Mouse (Mus musculus): ENCODE measurements around the gene Bcap31. TPM values are rescaled to one million over a fixed set of nuclear protein-coding genes. Genes with fewer than 3 reads are reported as not detected.

Gene Bcap31
- polyA plus RNA-seq, 1 experiment from 2014 or later = 256 TPM

DNA sequence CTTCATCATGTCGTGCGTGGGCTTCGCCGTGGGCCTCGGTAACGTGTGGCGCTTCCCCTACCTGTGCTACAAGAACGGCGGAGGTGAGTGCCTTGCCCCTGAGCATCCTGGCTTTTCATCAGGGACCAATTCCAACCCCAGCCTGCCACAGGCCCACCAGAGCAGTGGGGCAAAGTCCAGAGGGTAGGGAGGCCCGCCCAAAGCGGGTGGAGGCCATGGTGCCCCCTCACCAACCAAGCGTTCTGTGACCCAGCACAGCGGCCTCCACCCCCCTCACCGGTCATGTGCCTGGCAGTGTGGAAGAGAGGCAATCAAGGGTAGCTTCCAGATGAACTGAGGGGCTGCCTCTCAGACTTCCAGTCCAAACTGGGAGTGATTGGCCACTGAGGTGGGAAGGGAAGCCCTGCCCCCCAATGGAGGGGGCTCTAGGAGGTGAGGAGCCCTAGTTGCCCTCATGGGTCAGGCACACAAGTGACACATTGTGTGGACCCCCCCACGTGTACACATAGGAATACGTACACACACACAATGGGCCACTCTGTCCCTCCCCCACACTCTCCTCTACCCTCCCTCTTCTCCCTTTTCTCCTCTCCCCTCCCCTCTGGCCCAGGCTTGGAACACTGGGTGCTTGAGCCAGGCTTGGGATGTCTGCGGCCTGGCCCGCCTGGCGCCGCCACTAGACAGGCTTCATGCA is 41.9 kb downstream of the Bcap31 start:
- peak overlapping the region; percentile 62 for H3K27ac ChIP-seq
- 26% methylated on average over 20 of the region's 20 CpGs for WGBS

DNA sequence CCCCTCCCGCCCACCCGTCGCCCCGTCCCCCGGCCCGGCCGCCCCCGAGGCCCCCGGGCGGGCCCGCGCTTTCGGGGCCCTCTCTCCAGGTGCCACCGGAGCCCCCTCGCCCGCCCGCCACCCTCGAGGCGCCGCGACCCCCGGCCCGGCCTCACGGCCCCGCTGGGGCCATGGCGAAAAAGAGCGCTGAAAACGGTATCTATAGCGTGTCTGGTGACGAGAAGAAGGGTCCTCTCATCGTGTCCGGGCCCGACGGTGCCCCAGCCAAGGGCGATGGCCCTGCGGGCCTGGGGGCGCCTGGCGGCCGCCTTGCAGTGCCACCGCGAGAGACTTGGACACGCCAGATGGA is 42.4 kb downstream of the Bcap31 start:
- H3K9me3 ChIP-seq (replicated peaks) = no peaks in the 10 kb centered on the region
- peaks cover 8% of the 10 kb centered on the region; the same call in 1 of the 2 replicates for H3K36me3 ChIP-seq
- peak overlapping the region; percentile 61 for H3K4me3 ChIP-seq (replicated peaks)
- peak overlapping the region; percentile 63 for H3K9ac ChIP-seq
- ATAC-seq (replicated peaks; ENCODE audit: low FRiP score) = peak; percentile 7
- WGBS = 17% methylated on average over 38 of the region's 42 CpGs
- H3K4me1 ChIP-seq = peaks cover 19% of the 10 kb centered on the region
- H3K27ac ChIP-seq = peak overlapping the region; percentile 62
- H3K4me2 ChIP-seq = peak overlapping the region; percentile 75
- peaks cover 4% of the 10 kb centered on the region; the same call in 1 of the 2 replicates for H3K27me3 ChIP-seq

More for the DNA sequence above, 41.9 kb downstream of the Bcap31 start:
- Histone ChIP-seq H3K9me3 (replicated peaks) (no peaks in the 10 kb centered on the region), H3K4me3 (replicated peaks) (peak overlapping the region; percentile 61), H3K4me1 (peaks cover 19% of the 10 kb centered on the region), H3K27me3 (peaks cover 4% of the 10 kb centered on the region; the same call in 1 of the 2 replicates), H3K4me2 (peak overlapping the region; percentile 75), H3K36me3 (peaks cover 13% of the 10 kb centered on the region), H3K9ac (peak overlapping the region; percentile 63)
- ATAC-seq (replicated peaks; ENCODE audit: low FRiP score) = peak; percentile 73

DNA sequence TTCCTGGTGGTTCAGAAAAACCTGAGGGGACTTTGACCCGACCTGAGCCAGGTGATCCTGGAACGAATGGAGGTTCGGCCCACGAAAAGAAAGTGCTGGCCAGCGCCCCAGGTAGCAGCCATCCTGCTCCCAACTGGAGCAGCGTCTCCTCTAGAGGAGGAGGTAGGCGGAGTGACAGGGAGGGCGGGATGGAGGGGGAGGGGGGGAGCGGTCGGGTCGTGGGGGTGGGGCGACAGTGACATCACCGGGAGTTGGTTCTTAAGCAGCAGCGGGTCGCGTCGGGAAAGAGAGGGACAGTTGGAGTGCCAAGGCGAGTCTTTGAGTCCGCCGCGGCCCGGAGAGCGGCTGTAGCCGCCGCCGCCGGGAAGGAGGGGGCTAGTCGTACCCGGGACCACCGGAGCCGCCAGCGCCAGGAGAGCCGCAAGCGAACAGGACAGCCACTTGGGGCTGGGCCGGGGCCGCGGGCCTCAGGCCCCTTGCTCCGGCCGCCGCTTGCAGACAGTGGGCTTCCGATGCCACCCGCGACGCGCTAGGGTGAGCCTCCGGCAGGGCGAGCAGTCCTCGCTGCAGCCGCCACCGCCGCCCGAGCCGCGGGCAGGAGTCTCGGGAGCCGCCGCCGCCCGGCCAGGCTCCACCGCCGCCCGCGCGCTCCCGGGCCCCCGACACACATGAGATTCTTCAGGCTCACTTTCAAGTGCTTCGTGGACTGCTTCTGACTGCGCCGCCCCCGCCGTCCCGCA is 42.9 kb downstream of the Bcap31 start, which contains the start of gene Slc6a8:
Slc6a8 (plus strand) TSS at position 272 of the 740 bp plus-strand sequence.
- Histone ChIP-seq H3K4me2 (peak within 1 kb of the TSS; percentile 75), H3K9me3 (replicated peaks) (no peaks in the 10 kb centered on the region), H3K4me1 (peaks cover 19% of the 10 kb centered on the region), H3K27ac (peak within 1 kb of the TSS; percentile 62), H3K9ac (peak within 1 kb of the TSS; percentile 63), H3K36me3 (peaks cover 8% of the 10 kb centered on the region; the same call in 1 of the 2 replicates), H3K27me3 (peaks cover 4% of the 10 kb centered on the region; the same call in 1 of the 2 replicates), H3K4me3 (replicated peaks) (peak within 1 kb of the TSS; percentile 61)
- peak; percentile 78 for ATAC-seq (replicated peaks; ENCODE audit: low FRiP score)
- 21% methylated on average over 70 of the region's 72 CpGs for WGBS

DNA sequence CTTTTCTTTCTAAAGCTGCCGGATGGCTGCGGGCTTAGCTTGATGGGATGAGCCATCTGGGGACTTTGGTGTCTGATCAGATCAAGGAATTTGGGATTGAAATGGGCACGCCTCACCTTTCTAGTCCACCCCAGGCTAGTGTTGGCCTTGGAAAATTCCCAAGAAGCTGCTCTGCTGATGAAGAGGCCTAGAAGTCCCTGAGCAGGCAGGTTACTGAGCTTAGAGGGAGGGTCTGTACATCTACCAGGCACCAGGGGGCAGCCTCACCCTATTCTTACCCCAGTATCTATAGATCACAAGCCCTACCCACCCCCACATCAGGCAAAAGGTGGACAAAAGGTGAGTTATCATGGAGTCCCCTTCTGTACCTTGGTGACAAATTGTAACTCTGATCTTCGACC is 43.9 kb downstream of the Bcap31 start:
- Histone ChIP-seq H3K9me3 (replicated peaks) (no peaks in the 10 kb centered on the region), H3K36me3 (peaks cover 8% of the 10 kb centered on the region; the same call in 1 of the 2 replicates), H3K27ac (no peak overlapping the region), H3K27me3 (peaks cover 9% of the 10 kb centered on the region; the same call in 1 of the 2 replicates), H3K4me3 (replicated peaks) (no peak overlapping the region), H3K4me2 (peak overlapping the region; percentile 75), H3K9ac (no peak overlapping the region), H3K4me1 (peaks cover 19% of the 10 kb centered on the region)
- WGBS = 51% methylated on average over 4 of the region's 4 CpGs
- peak; percentile 47; the same call in 1 of the 2 replicates for ATAC-seq (replicated peaks; ENCODE audit: low FRiP score)

DNA sequence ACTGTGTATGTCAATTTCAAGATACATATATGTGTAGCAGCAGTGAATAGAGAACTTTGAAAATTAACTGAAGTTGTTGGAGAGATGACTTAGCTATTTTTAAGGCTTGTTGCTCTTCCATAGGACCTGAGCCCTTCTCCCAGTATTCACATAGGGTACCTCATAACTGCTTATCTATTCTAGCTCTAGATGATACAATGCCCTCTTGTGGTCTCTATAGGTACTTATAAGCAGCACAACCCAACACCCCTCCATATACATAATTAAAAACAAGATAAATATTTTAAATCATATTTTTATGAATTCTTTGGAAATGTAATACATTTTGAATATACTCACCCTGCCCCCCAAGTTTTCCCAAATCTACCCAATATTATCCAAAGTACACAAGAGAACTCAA is 52.8 kb downstream of the Bcap31 start:
- Histone ChIP-seq H3K9me3 (replicated peaks) (no peaks in the 10 kb centered on the region), H3K4me2 (no peak overlapping the region), H3K4me3 (replicated peaks) (no peak overlapping the region), H3K36me3 (no peaks in the 10 kb centered on the region), H3K27me3 (peaks cover 15% of the 10 kb centered on the region; the same call in 1 of the 2 replicates), H3K4me1 (no peaks in the 10 kb centered on the region), H3K27ac (no peak overlapping the region), H3K9ac (no peak overlapping the region)
- no peak for ATAC-seq (replicated peaks; ENCODE audit: low FRiP score)

DNA sequence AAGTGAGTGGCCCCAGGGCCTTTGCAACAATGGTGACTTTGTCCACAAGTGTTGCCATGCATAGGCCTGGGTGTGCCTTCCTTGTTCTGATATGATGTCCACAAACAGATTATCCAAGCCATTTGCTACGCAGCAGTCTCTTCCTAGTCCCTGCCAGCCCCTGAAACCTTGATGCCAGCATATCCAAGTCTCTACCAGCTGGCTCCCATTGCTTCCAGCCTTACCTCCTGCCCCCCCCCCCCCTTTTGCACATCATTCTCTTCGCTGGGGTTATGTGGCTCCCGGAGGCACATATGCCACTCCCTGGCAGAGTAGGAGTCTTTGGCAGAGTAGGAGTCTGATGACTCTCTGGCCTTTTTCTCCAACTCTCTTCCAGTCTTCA is 55.7 kb downstream of the Bcap31 start:
- 0 out of 2 replicates have a peak overlapping the region, but pooled peaks have one; percentile 50 for H3K9ac ChIP-seq
- no peak for ATAC-seq (replicated peaks; ENCODE audit: low FRiP score)
- 62% methylated on average over 3 of the region's 3 CpGs for WGBS

DNA sequence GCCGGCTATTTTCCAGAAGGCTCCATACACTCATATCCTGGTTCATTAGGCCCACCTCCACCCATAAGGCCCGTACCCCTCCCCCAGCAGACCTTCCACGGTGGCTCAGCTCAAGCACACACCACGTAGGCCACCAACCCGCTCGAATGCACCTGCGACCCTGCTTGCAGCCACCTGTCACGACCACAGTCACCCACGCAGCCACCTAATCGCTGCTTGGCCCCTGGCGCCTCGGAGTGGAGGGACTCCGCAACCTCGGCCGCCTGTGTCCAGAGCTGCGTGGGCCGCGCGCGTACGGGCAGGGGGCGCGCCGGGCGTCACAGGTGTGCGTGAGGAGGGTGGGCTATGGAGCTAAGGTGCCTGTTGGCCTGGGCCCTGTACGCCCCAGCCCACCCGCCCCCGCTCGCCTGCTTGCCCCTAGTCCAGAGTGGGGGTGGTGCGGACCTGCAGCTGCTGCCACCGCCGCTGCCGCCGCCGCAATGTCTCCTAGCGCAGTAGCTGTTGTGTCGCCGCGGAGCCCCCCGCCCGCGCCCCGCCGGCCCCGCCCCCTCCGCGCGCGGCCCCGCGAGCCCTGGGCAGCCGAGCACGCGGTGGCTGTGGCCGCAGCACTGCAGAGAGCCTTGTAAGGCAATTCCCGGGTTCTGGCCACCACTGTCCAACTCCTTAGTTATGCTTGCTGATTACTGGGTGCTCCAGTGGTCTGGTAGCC is 56.2 kb downstream of the Bcap31 start, which contains the start of gene Pnck:
Pnck (minus strand) TSS at position 543 of the 709 bp plus-strand sequence.
- H3K27ac ChIP-seq = no peak within 1 kb of the TSS
- H3K4me1 ChIP-seq = no peaks in the 10 kb centered on the region
- peak within 1 kb of the TSS; percentile 74 for H3K4me2 ChIP-seq
- H3K9ac ChIP-seq = peak within 1 kb of the TSS; percentile 50
- no peaks in the 10 kb centered on the region for H3K9me3 ChIP-seq (replicated peaks)
- 21% methylated on average over 51 of the region's 57 CpGs for WGBS
- peaks cover 13% of the 10 kb centered on the region; the same call in 1 of the 2 replicates for H3K27me3 ChIP-seq
- peak within 1 kb of the TSS; percentile 49 for H3K4me3 ChIP-seq (replicated peaks)
- H3K36me3 ChIP-seq = no peaks in the 10 kb centered on the region
- ATAC-seq (replicated peaks; ENCODE audit: low FRiP score) = peak; percentile 52

More for the DNA sequence above, 55.7 kb downstream of the Bcap31 start:
- no peak overlapping the region for H3K27ac ChIP-seq
- H3K4me3 ChIP-seq (replicated peaks) = peak overlapping the region; percentile 49
- H3K9me3 ChIP-seq (replicated peaks) = no peaks in the 10 kb centered on the region
- H3K4me1 ChIP-seq = no peaks in the 10 kb centered on the region
- no peaks in the 10 kb centered on the region for H3K36me3 ChIP-seq
- H3K27me3 ChIP-seq = peaks cover 13% of the 10 kb centered on the region; the same call in 1 of the 2 replicates
- peak overlapping the region; percentile 74 for H3K4me2 ChIP-seq

DNA sequence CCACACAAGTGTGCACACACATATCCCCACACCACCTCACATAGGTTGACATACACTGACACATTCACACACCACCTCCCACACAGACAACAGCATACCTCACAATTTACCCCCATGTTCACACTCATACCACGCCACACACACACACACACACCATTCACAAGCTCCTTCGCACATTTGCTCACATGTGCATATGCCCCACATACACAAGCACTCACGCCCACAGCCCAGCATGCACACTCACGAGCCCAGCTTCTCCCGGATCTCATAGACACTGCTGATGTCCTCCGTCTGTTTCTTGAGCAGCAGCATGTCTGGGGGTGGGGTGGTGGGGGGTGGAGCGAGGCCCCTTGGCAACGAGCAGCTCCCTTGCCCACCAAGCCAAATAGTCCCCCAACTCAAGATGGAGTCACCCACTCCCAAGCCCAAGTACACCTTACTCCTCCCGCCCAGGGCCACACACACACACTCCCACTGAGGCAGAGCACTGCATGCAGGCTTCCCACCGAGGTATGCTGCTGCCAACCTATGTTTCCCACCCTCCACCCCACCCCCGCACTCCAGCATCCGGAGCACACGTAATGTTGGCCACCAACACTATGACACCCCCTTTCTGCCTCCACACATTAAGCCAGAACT is 56.9 kb downstream of the Bcap31 start:
- 65% methylated on average over 13 of the region's 13 CpGs for WGBS
- Histone ChIP-seq H3K9ac (no peak overlapping the region), H3K27ac (no peak overlapping the region), H3K4me3 (replicated peaks) (peak overlapping the region; percentile 49), H3K4me2 (peak overlapping the region; percentile 74), H3K4me1 (no peaks in the 10 kb centered on the region), H3K36me3 (no peaks in the 10 kb centered on the region), H3K9me3 (replicated peaks) (no peaks in the 10 kb centered on the region), H3K27me3 (peaks cover 14% of the 10 kb centered on the region; the same call in 1 of the 2 replicates)
- peak; percentile 42 for ATAC-seq (replicated peaks; ENCODE audit: low FRiP score)

DNA sequence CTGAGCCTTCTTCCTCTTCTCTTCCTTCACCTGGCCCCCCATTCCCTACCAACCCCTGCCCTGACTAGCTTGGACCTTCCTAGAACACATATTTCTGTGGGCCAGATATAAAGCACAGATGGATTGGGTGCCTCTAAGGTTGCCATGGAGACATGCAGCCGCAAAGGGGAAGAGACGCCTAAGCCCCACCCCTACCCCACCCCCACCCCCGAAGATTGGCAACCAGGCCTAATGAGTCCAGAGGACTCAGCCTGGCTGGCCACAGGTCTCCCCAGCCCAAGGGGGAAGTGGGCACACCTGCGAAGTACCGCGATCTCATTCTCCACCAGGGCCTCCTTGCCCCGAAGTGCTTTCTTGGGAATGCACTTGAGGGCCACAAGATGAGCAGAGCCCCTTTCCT is 57.6 kb downstream of the Bcap31 start:
- H3K4me3 ChIP-seq (replicated peaks) = no peak overlapping the region
- H3K4me2 ChIP-seq = no peak overlapping the region
- no peaks in the 10 kb centered on the region for H3K9me3 ChIP-seq (replicated peaks)
- no peak overlapping the region for H3K9ac ChIP-seq
- WGBS = 44% methylated on average over 7 of the region's 7 CpGs
- no peaks in the 10 kb centered on the region for H3K36me3 ChIP-seq
- H3K27ac ChIP-seq = no peak overlapping the region
- no peak for ATAC-seq (replicated peaks; ENCODE audit: low FRiP score)
- H3K4me1 ChIP-seq = no peaks in the 10 kb centered on the region
- H3K27me3 ChIP-seq = peaks cover 20% of the 10 kb centered on the region; the same call in 1 of the 2 replicates

DNA sequence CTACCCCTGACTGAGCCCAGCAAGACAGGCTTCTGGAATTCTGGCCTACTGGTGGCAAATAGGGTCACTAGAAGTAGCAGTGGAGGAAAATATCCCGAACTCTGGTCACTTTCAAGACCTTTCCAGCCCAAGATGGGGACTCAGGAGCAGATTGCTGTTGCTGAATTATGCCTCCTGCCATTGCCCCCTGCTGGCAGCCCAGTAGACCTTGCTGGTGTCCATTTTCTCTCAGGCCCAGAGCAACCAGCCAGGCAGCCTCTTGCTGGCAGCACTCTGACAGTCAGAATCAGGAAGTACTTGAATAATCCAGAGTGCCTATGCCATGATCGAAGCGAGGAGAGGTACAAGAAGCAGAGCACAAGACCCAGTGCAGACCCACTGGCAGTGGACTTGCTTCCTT is 60.4 kb downstream of the Bcap31 start:
- Histone ChIP-seq H3K4me1 (no peaks in the 10 kb centered on the region), H3K27ac (no peak overlapping the region), H3K36me3 (no peaks in the 10 kb centered on the region), H3K9me3 (replicated peaks) (no peaks in the 10 kb centered on the region), H3K27me3 (peaks cover 19% of the 10 kb centered on the region; the same call in 1 of the 2 replicates), H3K9ac (no peak overlapping the region), H3K4me3 (replicated peaks) (no peak overlapping the region), H3K4me2 (no peak overlapping the region)
- WGBS = 66% methylated on average over 3 of the region's 3 CpGs
- ATAC-seq (replicated peaks; ENCODE audit: low FRiP score) = no peak

DNA sequence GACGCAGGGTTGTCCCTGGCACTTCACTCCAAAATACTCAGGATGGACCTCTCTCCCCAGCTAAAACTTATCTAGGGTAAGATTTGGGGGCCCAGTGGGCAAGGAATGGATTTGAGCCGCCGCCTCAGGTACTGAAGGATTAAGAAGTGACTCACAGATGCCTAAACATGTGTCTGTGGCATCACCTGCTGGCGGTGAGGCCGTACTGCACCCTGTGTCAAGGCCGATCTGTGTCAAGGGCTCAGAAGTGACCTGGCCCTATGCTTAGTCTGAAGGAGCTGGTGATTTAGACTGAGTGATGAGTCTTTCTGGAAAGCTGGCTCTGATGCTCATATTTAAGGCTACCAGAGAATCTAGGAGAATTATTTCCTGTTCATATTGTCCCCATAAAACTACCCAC is 61.8 kb downstream of the Bcap31 start:
- H3K36me3 ChIP-seq = no peaks in the 10 kb centered on the region
- no peak overlapping the region for H3K4me2 ChIP-seq
- ATAC-seq (replicated peaks; ENCODE audit: low FRiP score) = peak; percentile 73; the same call in 1 of the 2 replicates
- H3K27ac ChIP-seq = no peak overlapping the region
- no peak overlapping the region for H3K4me3 ChIP-seq (replicated peaks)
- H3K9ac ChIP-seq = no peak overlapping the region
- WGBS = 19% methylated on average over 6 of the region's 6 CpGs
- H3K27me3 ChIP-seq = peaks cover 16% of the 10 kb centered on the region; the same call in 1 of the 2 replicates
- H3K4me1 ChIP-seq = no peaks in the 10 kb centered on the region
- H3K9me3 ChIP-seq (replicated peaks) = no peaks in the 10 kb centered on the region

Data from kidney, embryonic 15.5 days (tissue).